Mouse (Mus musculus) MEL (cell line): ENCODE data around the gene Tenm3. TPM values are rescaled to one million over a fixed set of nuclear protein-coding genes. Genes with fewer than 3 reads are reported as not detected.

Source experiments
- DNase-seq: peaks from one replicate; pipeline ENCODE4 v3.0.0; 2011; ENCODE audit warnings: low read depth, low spot score
- H3K27ac ChIP-seq: 2 replicates; pipeline ENCODE4 v1.5.1; 2012; ENCODE audit warnings: low read depth, mild to moderate bottlenecking, control low read depth, low read length, moderate library complexity; ENCODE audit not compliant: control insufficient read depth
- H3K27me3 ChIP-seq, 2 experiments: fragments of 150-350 bp in 1 of 2; sonication (generic) in 1 of 2; 2 replicates each; pipeline ENCODE4 v1.6.1; 2012; ENCODE audit warnings: low read length in 2 of 2, mild to moderate bottlenecking in 2 of 2, improper control_type of control experiment in 1 of 2, moderate library complexity in 1 of 2; ENCODE audit not compliant: insufficient read depth in 2 of 2, control insufficient read depth in 1 of 2
- H3K36me3 ChIP-seq, 2 experiments: 2 replicates each; pipeline ENCODE4 v1.6.1; 2012 to 2014; ENCODE audit warnings: low read length in 2 of 2, improper control_type of control experiment in 1 of 2, inconsistent platforms in 1 of 2, mild to moderate bottlenecking in 1 of 2; ENCODE audit not compliant: insufficient read depth in 2 of 2, control insufficient read depth in 1 of 2
- H3K4me1 ChIP-seq, 2 experiments: fragments of 150-350 bp in 1 of 2; sonication (generic) in 1 of 2; 2 replicates each; pipeline ENCODE4 v1.6.1; 2012; ENCODE audit warnings: low read length in 2 of 2, improper control_type of control experiment in 1 of 2, mild to moderate bottlenecking in 1 of 2; ENCODE audit not compliant: insufficient read depth in 2 of 2, control insufficient read depth in 1 of 2
- H3K4me3 ChIP-seq, 2 experiments: fragments of 150-350 bp in 1 of 2; sonication (generic) in 1 of 2; 2 replicates each; pipeline ENCODE4 v1.5.1; 2012; ENCODE audit warnings: low read depth in 2 of 2, low read length in 2 of 2, mild to moderate bottlenecking in 2 of 2, moderate library complexity in 2 of 2, control low read depth in 1 of 2, improper control_type of control experiment in 1 of 2; ENCODE audit not compliant: control insufficient read depth in 1 of 2, insufficient read depth in 1 of 2
- H3K79me2 ChIP-seq: 2 replicates; pipeline ENCODE4 v1.6.1; 2012; ENCODE audit warnings: mild to moderate bottlenecking, low read length, moderate library complexity; ENCODE audit not compliant: control insufficient read depth, poor library complexity, insufficient read depth
- H3K9ac ChIP-seq: 2 replicates; pipeline ENCODE4 v1.6.1; 2012; ENCODE audit warnings: low read depth, mild to moderate bottlenecking, control low read depth, low read length, moderate library complexity; ENCODE audit not compliant: control insufficient read depth, poor library complexity, severe bottlenecking
- H3K9me3 ChIP-seq: fragments of 150-350 bp; sonication (generic); replicated peaks from 2 replicates; pipeline ENCODE4 v1.6.1; 2012; ENCODE audit warnings: mild to moderate bottlenecking, low read length, improper control_type of control experiment, moderate library complexity; ENCODE audit not compliant: insufficient read depth
- CHD2 ChIP-seq: IDR thresholded peaks from 2 replicates; pipeline ENCODE4 v1.6.1; 2011; ENCODE audit warnings: low read length, improper control_type of control experiment
- E2F4 ChIP-seq: IDR thresholded peaks from 2 replicates; pipeline ENCODE4 v1.6.1; 2011; ENCODE audit warnings: low read depth, low read length, improper control_type of control experiment, borderline replicate concordance
- HCFC1 ChIP-seq: IDR thresholded peaks from 2 replicates; pipeline ENCODE4 v1.6.1; 2012; ENCODE audit warnings: low read depth, mild to moderate bottlenecking, inconsistent platforms, low read length, improper control_type of control experiment, moderate library complexity
- KAT2A ChIP-seq: conservative IDR thresholded peaks from 2 replicates; pipeline ENCODE4 v1.6.1; 2012; ENCODE audit warnings: low read depth, low read length, improper control_type of control experiment, inconsistent platforms
- MAFK ChIP-seq: IDR thresholded peaks from 2 replicates; pipeline ENCODE4 v1.6.1; 2011; ENCODE audit warnings: low read depth, mild to moderate bottlenecking, low read length, improper control_type of control experiment, borderline replicate concordance
- MAX ChIP-seq: IDR thresholded peaks from 2 replicates; pipeline ENCODE4 v1.6.1; 2011; ENCODE audit warnings: low read length, improper control_type of control experiment
- MEF2A ChIP-seq: IDR thresholded peaks from 2 replicates; pipeline ENCODE4 v1.6.1; 2014; ENCODE audit warnings: low read depth, mild to moderate bottlenecking, inconsistent platforms, low read length, improper control_type of control experiment; ENCODE audit not compliant: poor library complexity, insufficient replicate concordance, severe bottlenecking; ENCODE audit errors: extremely low read depth
- MYB ChIP-seq: IDR thresholded peaks from 2 replicates; pipeline ENCODE4 v1.6.1; 2011; ENCODE audit warnings: mild to moderate bottlenecking, low read depth, low read length, improper control_type of control experiment
- NRF1 ChIP-seq: IDR thresholded peaks from 2 replicates; pipeline ENCODE4 v1.6.1; 2014; ENCODE audit warnings: low read depth, mild to moderate bottlenecking, inconsistent platforms, low read length, improper control_type of control experiment, moderate library complexity; ENCODE audit not compliant: poor library complexity, insufficient read depth, severe bottlenecking
- POLR2AphosphoS2 ChIP-seq: IDR thresholded peaks from 2 replicates; pipeline ENCODE4 v1.6.1; 2011; ENCODE audit warnings: low read length, improper control_type of control experiment
- RAD21 ChIP-seq: IDR thresholded peaks from 2 replicates; pipeline ENCODE4 v1.6.1; 2011; ENCODE audit warnings: mild to moderate bottlenecking, low read depth, low read length, improper control_type of control experiment
- SIN3A ChIP-seq: IDR thresholded peaks from 2 replicates; pipeline ENCODE4 v1.6.1; 2012; ENCODE audit warnings: low read length, improper control_type of control experiment, inconsistent platforms
- SMC3 ChIP-seq: IDR thresholded peaks from 2 replicates; pipeline ENCODE4 v1.6.1; 2011; ENCODE audit warnings: low read depth, low read length, improper control_type of control experiment
- TBP ChIP-seq: IDR thresholded peaks from 2 replicates; pipeline ENCODE4 v1.8.0; 2011; ENCODE audit warnings: low read depth, low read length, improper control_type of control experiment
- USF1 ChIP-seq: IDR thresholded peaks from 2 replicates; pipeline ENCODE4 v1.6.1; 2014; ENCODE audit warnings: low read depth, mild to moderate bottlenecking, inconsistent platforms, low read length, improper control_type of control experiment, moderate library complexity
- ZC3H11A ChIP-seq: IDR thresholded peaks from 2 replicates; pipeline ENCODE4 v1.6.1; 2012; ENCODE audit warnings: low read depth, mild to moderate bottlenecking, inconsistent platforms, low read length, improper control_type of control experiment
- ZKSCAN1 ChIP-seq: IDR thresholded peaks from 2 replicates; pipeline ENCODE4 v1.6.1; 2012; ENCODE audit warnings: low read depth, mild to moderate bottlenecking, inconsistent platforms, low read length, improper control_type of control experiment, moderate library complexity
- ZMIZ1 ChIP-seq: IDR thresholded peaks from 2 replicates; pipeline ENCODE4 v1.6.1; 2012; ENCODE audit warnings: low read depth, mild to moderate bottlenecking, inconsistent platforms, low read length, improper control_type of control experiment, moderate library complexity
- ZNF384 ChIP-seq: IDR thresholded peaks from 2 replicates; pipeline ENCODE4 v1.6.1; 2012; ENCODE audit warnings: low read depth, mild to moderate bottlenecking, inconsistent platforms, low read length, improper control_type of control experiment
- polyA plus RNA-seq, 2 experiments: library from polyadenylated mRNA; stranded (reverse) in 1 of 2; unstranded in 1 of 2; fragments of >175 nt in 1 of 2; fragments of >200 nt in 1 of 2; gene quantifications; 2 replicates each; pipeline versions ENCODE4 v1.2.1 to v1.2.4; 2012; ENCODE audit warnings: low replicate concordance in 2 of 2, low read depth in 1 of 2; ENCODE audit not compliant: insufficient read length in 2 of 2, insufficient read depth in 1 of 2, missing spikeins in 1 of 2
- total RNA-seq: library from RNA; depleted of rRNA; stranded (reverse); fragments of 300-350 nt; gene quantifications from 2 replicates; pipeline ENCODE4 v1.2.3, GENCODE M21; 2012

The Tenm3 gene
- total and polyA plus RNA-seq, 3 experiments, result not detected

- no peaks in the 10 kb centered on the region for H3K36me3 ChIP-seq
- H3K27ac ChIP-seq, result no peak overlapping the region
- no peak for DNase-seq
- no peak overlapping the region for H3K9ac ChIP-seq
- H3K4me1 ChIP-seq, result no peaks in the 10 kb centered on the region
- no peaks in the 10 kb centered on the region for H3K79me2 ChIP-seq
- TF ChIP-seq E2F4 (no peak), MAFK (no peak), ZKSCAN1 (no peak), TBP (no peak), NRF1 (no peak), ZC3H11A (no peak), SMC3 (no peak), ZMIZ1 (no peak), ZNF384 (no peak), MYB (no peak), POLR2AphosphoS2 (no peak), MAX (no peak), CHD2 (no peak), USF1 (no peak), HCFC1 (no peak)
- H3K9me3 ChIP-seq, result no peaks in the 10 kb centered on the region
- H3K4me3 ChIP-seq, result no peak overlapping the region
- no peaks in the 10 kb centered on the region for H3K27me3 ChIP-seq
Observed at GRCm38 (mm10) chr8:48484143-48484542, 359.6 kb downstream of the Tenm3 start.

GRCm38 (mm10) chr8:48481709-48482671 lies 361.8 kb downstream of the Tenm3 start:
- H3K27ac ChIP-seq, result no peak overlapping the region
- no peaks in the 10 kb centered on the region for H3K4me1 ChIP-seq
- H3K79me2 ChIP-seq, result no peaks in the 10 kb centered on the region
- no peaks in the 10 kb centered on the region for H3K27me3 ChIP-seq
- DNase-seq, result no peak
- no peaks in the 10 kb centered on the region for H3K36me3 ChIP-seq
- TF ChIP-seq RAD21, result no peak
- no peak for TF ChIP-seq NRF1
- TF ChIP-seq KAT2A, result no peak
- TF ChIP-seq SIN3A, result no peak
- no peak for TF ChIP-seq CHD2
- TF ChIP-seq MEF2A, result no peak
- no peak for TF ChIP-seq POLR2AphosphoS2
- no peaks in the 10 kb centered on the region for H3K9me3 ChIP-seq
- no peak overlapping the region for H3K9ac ChIP-seq
- no peak overlapping the region for H3K4me3 ChIP-seq
